Mouse (Mus musculus): Measurements from ENCODE around the gene Tlk2. TPM values are rescaled to one million over a fixed set of nuclear protein-coding genes. Genes with fewer than 3 reads are reported as not detected.

Gene Tlk2
- total RNA-seq, 2 experiments from 2014 or later: 42.1 to 44.7 TPM

DNA sequence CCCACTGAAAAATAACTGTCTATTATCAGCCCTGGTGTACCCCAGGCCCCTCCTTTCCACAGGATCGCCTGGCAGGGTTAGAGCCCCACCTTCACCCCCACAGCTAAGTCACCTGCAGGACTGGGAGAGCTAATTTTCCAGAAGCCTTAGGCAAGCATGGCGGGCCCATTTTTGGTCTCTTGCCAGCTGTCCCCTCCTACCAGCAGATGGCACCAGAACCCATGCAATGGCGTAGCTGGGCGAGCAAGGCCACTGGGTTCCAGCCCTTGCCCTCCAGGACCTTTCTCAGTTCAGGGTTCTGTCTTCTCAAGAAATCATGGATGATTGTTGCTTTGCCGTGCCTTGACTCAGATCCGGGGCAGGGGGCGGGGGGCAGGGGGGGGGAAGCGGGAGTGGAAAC is 153.9 kb downstream of the Tlk2 start:
- H3K27ac ChIP-seq: no peak overlapping the region
- DNase-seq: peak; percentile 75
- intact Hi-C loops (cut with DNase I): loop anchor here (5.0 kb wide), 1 partner anchor 50 kb away; no protein-coding TSS in a partner anchor
- no peak overlapping the region for H3K4me3 ChIP-seq
- TF ChIP-seq CTCF (IDR thresholded peaks at IDR 0.05): peak; percentile 64

Other genes starting within 250 kb of the Tlk2 start
- not detected for gene Efcab3, start 115.2 kb upstream of the Tlk2 start, total RNA-seq (2021)
- gene Mettl2, start 52.4 kb upstream of the Tlk2 start, total RNA-seq (2021): 1 to 10 TPM; 7.8 to 8.4 TPM
- not detected for gene Gm10842, start 31.9 kb upstream of the Tlk2 start, total RNA-seq (2021)
- gene Mrc2, start 113.8 kb downstream of the Tlk2 start, total RNA-seq (2021): 10 to 100 TPM in 1 of 2 experiments, 1 to 10 TPM in 1; 5.9 to 17.6 TPM